In the genomic region with DNA sequence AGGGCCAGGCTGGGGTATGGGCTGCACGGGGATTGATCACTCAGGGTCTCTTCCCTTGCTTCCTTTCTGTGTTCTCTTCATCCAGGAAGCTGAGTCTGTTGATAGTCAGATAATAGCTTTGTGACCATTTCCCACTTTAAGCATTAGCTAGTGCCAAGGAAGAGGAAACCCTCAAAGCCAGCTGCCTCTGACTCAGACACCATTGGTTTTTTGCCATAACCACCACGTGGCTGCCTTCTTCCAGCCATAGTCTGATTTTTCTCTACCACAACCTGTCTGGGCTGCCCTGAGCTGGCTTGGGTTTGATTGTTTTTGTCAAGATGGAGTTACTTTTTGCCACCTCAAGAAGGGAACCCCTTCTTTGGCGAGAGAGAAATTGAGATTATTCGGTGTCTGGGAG, we compare ENCODE assay signal across 14 mouse cellular contexts. TPM values are rescaled to one million over a fixed set of nuclear protein-coding genes. Genes with fewer than 3 reads are reported as not detected.
DNase-seq lines count a peak whose midpoint lies in the region; ATAC-seq and TF ChIP-seq lines count a peak whose summit lies in the region.
"Had no signal": no experiment of that assay in that cellular context is flagged by ENCODE, and none has a peak within 500 bp of the region (broad histone marks: within the 10 kb centered on the region; RNA-seq: fewer than 3 reads in every experiment).

No protein-coding gene starts in this region.

- H3K9ac ChIP-seq in midbrain, postnatal 0 days (replicated peaks; ENCODE audit: low read length, poor library complexity, severe bottlenecking): no peak overlapping the region
- H3K9ac ChIP-seq: embryonic facial prominence, embryonic 12.5 days; liver, embryonic 15.5 days had no signal

- H3K4me3 ChIP-seq in midbrain, postnatal 0 days (ENCODE audit: low read depth, low read length): no peak overlapping the region
- H3K4me3 ChIP-seq: embryonic facial prominence, embryonic 12.5 days; liver, embryonic 15.5 days had no signal

- H3K27me3 ChIP-seq in midbrain, postnatal 0 days (ENCODE audit: insufficient read depth, low read length): no peaks in the 10 kb centered on the region
- H3K27me3 ChIP-seq: embryonic facial prominence, embryonic 12.5 days; liver, embryonic 15.5 days had no signal

- no peak for TF ChIP-seq CTCF in midbrain, postnatal 0 days (IDR thresholded peaks at IDR 0.05)

- 90% methylated on average over 4 of the region's 4 CpGs for WGBS in midbrain, postnatal 0 days

- H3K4me1 ChIP-seq in midbrain, postnatal 0 days (ENCODE audit: insufficient read depth, low read length): peaks cover 2% of the 10 kb centered on the region; the same call in 1 of the 2 replicates
- H3K4me1 ChIP-seq: embryonic facial prominence, embryonic 12.5 days; liver, embryonic 15.5 days had no signal

- H3K4me2 ChIP-seq in midbrain, postnatal 0 days (ENCODE audit: low read depth, low read length, poor library complexity, severe bottlenecking): no peak overlapping the region
- H3K4me2 ChIP-seq: embryonic facial prominence, embryonic 12.5 days; liver, embryonic 15.5 days had no signal

- no peaks in the 10 kb centered on the region for H3K36me3 ChIP-seq in midbrain, postnatal 0 days (ENCODE audit: insufficient read depth, low read length)
- H3K36me3 ChIP-seq: embryonic facial prominence, embryonic 12.5 days; liver, embryonic 15.5 days had no signal

- 0 out of 2 replicates have a peak, but pooled peaks have one; percentile 40 for ATAC-seq in cerebellum, adult (ENCODE audit: insufficient number of reproducible peaks, low FRiP score, low TSS enrichment)
- peak; percentile 93 for ATAC-seq in hematopoietic stem cell, adult 5-6 weeks (replicated peaks in 1 of 2; ENCODE audit: insufficient read depth in 1 of 2, low FRiP score in 2 of 2, low TSS enrichment in 1 of 2, low read depth in 1 of 2, poor library complexity in 2 of 2, severe bottlenecking in 2 of 2)
- no peak for ATAC-seq in midbrain, postnatal 0 days (ENCODE audit: low FRiP score)
- ATAC-seq: forebrain, embryonic 14.5 days had no signal

- no peak overlapping the region for H3K27ac ChIP-seq in midbrain, postnatal 0 days (ENCODE audit: low read depth, low read length)
- H3K27ac ChIP-seq: embryonic facial prominence, embryonic 12.5 days; liver, embryonic 15.5 days had no signal

- no peak for DNase-seq in cerebellum, postnatal 4 days (ENCODE audit: low spot score in 2 of 2)
- peak; percentile 37 for DNase-seq in 3134 (ENCODE audit: extremely low read depth, insufficient read length, low spot score)
- peak; percentile 57 to 72 for DNase-seq in cerebellum, adult 18-20 months
- no peak for DNase-seq in midbrain, postnatal 0 days (ENCODE audit: low spot score)
- no peak for DNase-seq in ovary, postnatal 10 days (ENCODE audit: low spot score)
- no peak for DNase-seq in spleen, adult 12 weeks (ENCODE audit: low spot score)
- DNase-seq: gastrocnemius, postnatal 36 days; heart, postnatal 14 days; left cerebral cortex, postnatal 4 days had no signal

- no peaks in the 10 kb centered on the region for H3K9me3 ChIP-seq in midbrain, postnatal 0 days (ENCODE audit: low read length)
- H3K9me3 ChIP-seq: embryonic facial prominence, embryonic 12.5 days; liver, embryonic 15.5 days had no signal

RNA-seq across cellular contexts. Expression of a gene that starts 41.0 kb away (rescaled TPM):
- 11.8 and 15.6 TPM in 2 replicates for total RNA-seq in hematopoietic stem cell, adult 5-6 weeks (2017)
- 307 and 308 TPM in 2 replicates for total RNA-seq in midbrain, postnatal 0 days (2014; rRNA removed)
- 184 and 196 TPM in 2 replicates for polyA plus RNA-seq in midbrain, postnatal 0 days (2015; fragmentation: Nextera tagmentation; extraction: Ambion mirVana)

Comparison
In these comparisons a context has a peak if more than half of its experiments do, and no peak if none do; other contexts are left out.
1. DNase-seq: peak in 3134 (single experiment) and cerebellum, adult 18-20 months (2 of 2); none in cerebellum, postnatal 4 days (0 of 2), midbrain, postnatal 0 days (single experiment), ovary, postnatal 10 days (single experiment) and spleen, adult 12 weeks (single experiment).
2. RNA of a gene that starts 41.0 kb away (total RNA-seq): 307 to 308 TPM in midbrain, postnatal 0 days; 11.8 to 15.6 TPM in hematopoietic stem cell, adult 5-6 weeks; every median in the first group is over 10 times any median in the second.